Mouse (Mus musculus): ENCODE measurements at regions not wholly inside any gene's neighbourhood (a gene's known extent, or its start where the extent isn't known, plus 50 kb on each side); places are given as distances from the start of the nearest gene placed in this dataset.

DNA sequence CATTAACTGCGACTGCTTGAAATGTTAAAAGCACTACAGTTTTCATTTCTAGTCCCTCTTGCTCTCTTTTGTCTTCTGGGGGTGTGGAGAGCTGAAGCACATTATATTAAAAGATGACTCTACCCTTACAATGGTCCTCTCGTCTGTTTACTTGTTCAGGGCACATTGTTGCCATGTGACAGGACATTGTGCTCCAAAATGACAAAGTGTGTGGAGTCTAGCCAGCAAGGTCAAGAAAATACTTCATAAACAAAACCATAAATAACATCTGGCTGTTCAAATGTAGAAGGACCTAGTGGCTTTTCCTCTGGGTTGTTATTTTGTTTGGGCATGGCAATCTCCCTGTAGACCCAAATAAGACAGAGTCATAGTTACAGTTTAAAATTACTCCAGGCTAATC lies 95.1 kb upstream of the Prep start:
- Histone ChIP-seq H3K36me3 (ENCODE audit: control insufficient read depth, insufficient read depth) (no peaks in the 10 kb centered on the region), H3K9ac (ENCODE audit: low read depth, low read length) (no peak overlapping the region), H3K4me3 (ENCODE audit: low read depth, low read length) (no peak overlapping the region), H3K27me3 (replicated peaks; ENCODE audit: control insufficient read depth, insufficient read depth, low read length) (no peaks in the 10 kb centered on the region), H3K27ac (ENCODE audit: low read depth, low read length) (no peak overlapping the region), H3K4me2 (replicated peaks; ENCODE audit: low read depth) (no peak overlapping the region), H3K9me3 (ENCODE audit: control insufficient read depth) (no peaks in the 10 kb centered on the region), H3K4me1 (replicated peaks; ENCODE audit: control insufficient read depth, insufficient read depth, low read length) (no peaks in the 10 kb centered on the region)
- no peak for TF ChIP-seq CTCF (IDR thresholded peaks at IDR 0.05; ENCODE audit: low read depth)
- WGBS = 73% methylated on average over 2 of the region's 2 CpGs
- ATAC-seq = no peak

DNA sequence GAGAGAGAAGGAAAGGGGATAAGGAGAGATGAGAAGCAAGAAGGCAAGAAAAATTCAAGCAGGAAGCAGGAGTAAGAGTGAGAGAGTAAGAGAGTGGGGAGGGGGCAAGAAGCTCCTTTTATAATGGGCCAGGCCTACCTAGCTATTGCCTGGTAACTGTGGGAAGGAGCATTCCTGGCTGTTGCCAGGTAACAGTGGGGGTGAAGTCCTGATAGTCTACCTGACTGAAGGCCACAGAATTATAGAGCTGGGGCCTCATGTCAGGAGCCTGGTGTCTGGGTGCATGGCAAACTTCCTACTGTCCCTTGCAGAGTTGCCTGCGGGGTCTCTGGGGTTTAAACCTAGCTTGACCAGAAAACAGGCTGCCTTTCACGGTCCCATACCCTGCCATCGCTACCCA lies 107.0 kb upstream of the Prep start:
- Histone ChIP-seq H3K27me3 (replicated peaks; ENCODE audit: control insufficient read depth, insufficient read depth, low read length) (no peaks in the 10 kb centered on the region), H3K36me3 (ENCODE audit: control insufficient read depth, insufficient read depth) (no peaks in the 10 kb centered on the region), H3K4me1 (replicated peaks; ENCODE audit: control insufficient read depth, insufficient read depth, low read length) (no peaks in the 10 kb centered on the region), H3K9me3 (ENCODE audit: control insufficient read depth) (no peaks in the 10 kb centered on the region), H3K4me2 (replicated peaks; ENCODE audit: low read depth) (no peak overlapping the region), H3K4me3 (ENCODE audit: low read depth, low read length) (no peak overlapping the region), H3K9ac (ENCODE audit: low read depth, low read length) (no peak overlapping the region), H3K27ac (ENCODE audit: low read depth, low read length) (no peak overlapping the region)
- WGBS = 78% methylated on average over 3 of the region's 3 CpGs
- no peak for TF ChIP-seq CTCF (IDR thresholded peaks at IDR 0.05; ENCODE audit: low read depth)
- ATAC-seq = no peak

DNA sequence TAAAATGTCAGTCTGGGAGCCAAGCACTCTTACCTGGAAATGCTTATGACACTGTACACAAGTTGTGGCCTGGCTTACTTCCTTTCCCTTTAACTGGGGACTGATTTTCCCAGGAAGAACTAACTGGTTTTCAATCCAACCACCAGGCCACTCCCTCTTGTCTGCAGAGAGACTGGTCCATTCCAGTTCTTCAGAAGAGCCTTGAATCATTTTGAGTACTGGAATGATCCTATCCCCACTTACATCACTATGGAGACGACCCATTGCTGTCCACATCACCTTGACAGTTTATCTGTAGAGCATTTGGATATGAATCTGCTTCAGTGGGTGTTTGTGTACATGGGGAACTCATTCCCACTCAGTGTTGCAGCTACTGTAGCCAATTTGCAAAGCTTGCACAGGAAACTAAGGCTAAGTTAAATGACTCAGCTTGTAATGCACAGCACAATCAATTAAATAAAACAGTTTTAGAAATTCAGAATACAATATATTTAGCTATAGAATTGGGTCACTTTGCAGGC lies 121.7 kb upstream of the Prep start:
- H3K9me3 ChIP-seq (ENCODE audit: control insufficient read depth) = no peaks in the 10 kb centered on the region
- no peak overlapping the region for H3K9ac ChIP-seq (ENCODE audit: low read depth, low read length)
- H3K4me2 ChIP-seq (replicated peaks; ENCODE audit: low read depth) = no peak overlapping the region
- H3K4me1 ChIP-seq (replicated peaks; ENCODE audit: control insufficient read depth, insufficient read depth, low read length) = no peaks in the 10 kb centered on the region
- H3K27me3 ChIP-seq (replicated peaks; ENCODE audit: control insufficient read depth, insufficient read depth, low read length) = no peaks in the 10 kb centered on the region
- H3K4me3 ChIP-seq (ENCODE audit: low read depth, low read length) = no peak overlapping the region
- H3K27ac ChIP-seq (ENCODE audit: low read depth, low read length) = no peak overlapping the region
- WGBS = 50% methylated on average over 1 of the region's 1 CpGs
- H3K36me3 ChIP-seq (ENCODE audit: control insufficient read depth, insufficient read depth) = no peaks in the 10 kb centered on the region
- TF ChIP-seq CTCF (IDR thresholded peaks at IDR 0.05; ENCODE audit: low read depth) = no peak
- no peak for ATAC-seq

DNA sequence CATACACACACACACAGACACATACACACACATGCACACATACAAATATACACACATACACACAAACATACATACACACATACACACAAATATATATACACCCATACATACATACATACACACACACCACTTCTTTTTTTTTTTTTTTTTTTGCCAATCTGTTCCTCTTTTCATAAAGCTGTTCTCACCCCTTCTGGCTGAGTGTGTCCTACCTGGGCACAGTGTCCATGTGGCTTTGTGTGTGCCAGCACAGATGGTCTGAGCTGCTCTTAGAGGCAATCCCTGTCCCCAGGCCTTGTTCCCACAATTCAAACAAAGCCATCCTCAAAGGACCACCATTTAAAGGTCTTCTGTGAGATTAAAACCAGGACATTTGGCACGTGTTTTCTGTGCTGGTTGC lies 127.6 kb upstream of the Prep start:
- H3K4me1 ChIP-seq (replicated peaks; ENCODE audit: control insufficient read depth, insufficient read depth, low read length) = no peaks in the 10 kb centered on the region
- no peaks in the 10 kb centered on the region for H3K36me3 ChIP-seq (ENCODE audit: control insufficient read depth, insufficient read depth)
- no peak for ATAC-seq
- WGBS = 63% methylated on average over 1 of the region's 1 CpGs
- H3K4me2 ChIP-seq (replicated peaks; ENCODE audit: low read depth) = no peak overlapping the region
- TF ChIP-seq CTCF (IDR thresholded peaks at IDR 0.05; ENCODE audit: low read depth) = no peak
- H3K9ac ChIP-seq (ENCODE audit: low read depth, low read length) = no peak overlapping the region
- no peaks in the 10 kb centered on the region for H3K9me3 ChIP-seq (ENCODE audit: control insufficient read depth)
- no peak overlapping the region for H3K27ac ChIP-seq (ENCODE audit: low read depth, low read length)
- H3K4me3 ChIP-seq (ENCODE audit: low read depth, low read length) = no peak overlapping the region
- no peaks in the 10 kb centered on the region for H3K27me3 ChIP-seq (replicated peaks; ENCODE audit: control insufficient read depth, insufficient read depth, low read length)

DNA sequence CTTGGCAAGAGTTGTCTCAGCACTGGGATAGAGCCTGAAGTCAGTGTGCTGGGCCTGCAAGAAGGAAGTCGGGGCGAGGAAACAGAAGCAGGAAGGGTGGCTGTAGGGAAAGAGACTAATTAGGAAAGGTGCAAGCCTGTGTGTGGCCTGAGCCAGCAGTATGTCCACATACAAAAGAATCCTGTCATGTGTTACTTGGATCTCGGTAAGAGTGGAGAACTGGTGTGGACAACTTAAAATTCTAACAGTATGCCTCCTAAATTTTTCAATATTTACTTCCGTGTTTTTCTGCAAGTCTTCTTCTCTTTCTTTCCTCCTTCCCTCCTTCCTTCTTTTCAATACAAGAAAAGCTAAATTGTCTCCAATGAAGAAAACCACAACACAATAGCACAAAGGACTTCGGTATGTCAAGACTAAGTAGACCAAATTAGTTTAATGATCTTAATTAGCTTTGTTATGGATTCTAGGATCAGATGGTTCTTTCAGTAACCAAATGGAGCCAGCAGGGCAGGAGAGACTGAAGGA lies 130.0 kb upstream of the Prep start:
- no peak overlapping the region for H3K27ac ChIP-seq (ENCODE audit: low read depth, low read length)
- H3K4me1 ChIP-seq (replicated peaks; ENCODE audit: control insufficient read depth, insufficient read depth, low read length) = no peaks in the 10 kb centered on the region
- 92% methylated on average over 5 of the region's 5 CpGs for WGBS
- no peaks in the 10 kb centered on the region for H3K27me3 ChIP-seq (replicated peaks; ENCODE audit: control insufficient read depth, insufficient read depth, low read length)
- ATAC-seq = no peak
- no peaks in the 10 kb centered on the region for H3K9me3 ChIP-seq (ENCODE audit: control insufficient read depth)
- H3K9ac ChIP-seq (ENCODE audit: low read depth, low read length) = no peak overlapping the region
- no peaks in the 10 kb centered on the region for H3K36me3 ChIP-seq (ENCODE audit: control insufficient read depth, insufficient read depth)
- no peak overlapping the region for H3K4me3 ChIP-seq (ENCODE audit: low read depth, low read length)
- no peak for TF ChIP-seq CTCF (IDR thresholded peaks at IDR 0.05; ENCODE audit: low read depth)
- H3K4me2 ChIP-seq (replicated peaks; ENCODE audit: low read depth) = no peak overlapping the region

DNA sequence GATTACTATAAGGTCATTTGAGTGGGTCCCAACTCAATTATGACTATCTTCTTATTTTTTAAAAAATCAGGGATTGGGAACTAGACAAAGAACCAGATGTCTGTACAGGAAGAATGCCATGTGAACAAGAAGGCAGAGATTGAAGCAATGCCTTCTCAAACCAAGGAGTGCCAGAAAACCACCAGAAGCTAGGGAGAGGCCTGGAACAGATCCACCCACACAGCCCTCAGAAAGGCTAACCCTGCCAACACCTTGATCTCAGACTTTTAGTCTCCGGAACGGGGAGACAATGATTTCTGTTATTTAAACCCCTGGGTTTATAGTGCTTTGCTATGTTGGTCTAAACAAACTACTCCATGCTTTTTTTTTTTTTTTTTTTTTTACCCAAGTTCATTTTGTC lies 136.2 kb upstream of the Prep start:
- no peaks in the 10 kb centered on the region for H3K36me3 ChIP-seq (ENCODE audit: control insufficient read depth, insufficient read depth)
- WGBS = 84% methylated on average over 2 of the region's 2 CpGs
- H3K9me3 ChIP-seq (ENCODE audit: control insufficient read depth) = no peaks in the 10 kb centered on the region
- H3K9ac ChIP-seq (ENCODE audit: low read depth, low read length) = no peak overlapping the region
- H3K4me1 ChIP-seq (replicated peaks; ENCODE audit: control insufficient read depth, insufficient read depth, low read length) = no peaks in the 10 kb centered on the region
- no peak for TF ChIP-seq CTCF (IDR thresholded peaks at IDR 0.05; ENCODE audit: low read depth)
- H3K27ac ChIP-seq (ENCODE audit: low read depth, low read length) = no peak overlapping the region
- H3K27me3 ChIP-seq (replicated peaks; ENCODE audit: control insufficient read depth, insufficient read depth, low read length) = no peaks in the 10 kb centered on the region
- no peak overlapping the region for H3K4me2 ChIP-seq (replicated peaks; ENCODE audit: low read depth)
- ATAC-seq = no peak
- H3K4me3 ChIP-seq (ENCODE audit: low read depth, low read length) = no peak overlapping the region

Measured in intestine, postnatal 0 days (tissue).